Mouse (Mus musculus): ENCODE measurements around the gene Enox1.

The Enox1 gene

GRCm38 (mm10) chr14:77677951-77678350 is 521.4 kb downstream of the Enox1 start:
- no peak for DNase-seq (ENCODE audit: low spot score in 2 of 2)

DNA sequence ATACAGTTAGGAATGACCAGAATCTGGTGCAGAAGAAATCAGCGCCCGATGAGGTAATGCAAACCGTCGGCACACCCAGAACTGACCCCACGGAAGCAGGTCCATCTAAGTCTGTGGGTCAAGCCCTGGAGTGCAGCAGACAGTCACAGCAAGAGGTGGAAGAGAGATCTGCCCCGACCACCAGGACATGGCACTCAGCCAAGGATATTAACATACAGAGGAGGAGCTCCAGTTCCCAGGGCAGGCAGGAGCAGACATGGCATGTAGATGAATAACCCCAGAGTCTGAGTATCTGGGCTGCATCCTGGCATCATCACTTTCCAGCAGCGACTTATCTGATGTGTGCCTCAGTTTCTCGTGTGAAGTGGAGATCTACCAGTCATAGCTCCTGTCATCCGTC is 523.3 kb downstream of the Enox1 start:
- no peak for DNase-seq (ENCODE audit: low spot score in 2 of 2)

- no peak for DNase-seq (ENCODE audit: low spot score in 2 of 2)
Measured at GRCm38 (mm10) chr14:77682888-77683555, 526.5 kb downstream of the Enox1 start.

DNA sequence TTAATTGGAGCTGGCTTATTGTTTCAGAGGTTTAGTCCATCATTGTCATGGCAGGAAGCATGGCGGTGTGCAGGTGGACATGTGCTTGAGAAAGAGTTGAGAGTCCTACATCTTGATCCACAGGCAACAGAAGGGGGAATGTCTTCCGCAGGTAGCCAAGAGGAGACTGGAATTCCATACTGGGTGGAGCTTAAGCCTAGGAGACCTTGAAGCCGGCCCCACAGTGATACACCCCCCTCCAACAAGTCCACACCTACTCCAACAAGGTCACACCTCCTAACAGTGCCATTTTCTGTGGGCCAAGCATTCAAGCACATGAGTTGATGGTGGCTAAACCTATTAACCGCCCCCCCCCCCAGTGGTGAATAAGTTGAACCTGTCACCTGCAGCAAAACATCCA is 533.3 kb downstream of the Enox1 start:
- DNase-seq (ENCODE audit: low spot score in 2 of 2), result no peak

- no peak for DNase-seq (ENCODE audit: low spot score in 2 of 2)
Measured at GRCm38 (mm10) chr14:77705006-77705405, 548.4 kb downstream of the Enox1 start.

DNA sequence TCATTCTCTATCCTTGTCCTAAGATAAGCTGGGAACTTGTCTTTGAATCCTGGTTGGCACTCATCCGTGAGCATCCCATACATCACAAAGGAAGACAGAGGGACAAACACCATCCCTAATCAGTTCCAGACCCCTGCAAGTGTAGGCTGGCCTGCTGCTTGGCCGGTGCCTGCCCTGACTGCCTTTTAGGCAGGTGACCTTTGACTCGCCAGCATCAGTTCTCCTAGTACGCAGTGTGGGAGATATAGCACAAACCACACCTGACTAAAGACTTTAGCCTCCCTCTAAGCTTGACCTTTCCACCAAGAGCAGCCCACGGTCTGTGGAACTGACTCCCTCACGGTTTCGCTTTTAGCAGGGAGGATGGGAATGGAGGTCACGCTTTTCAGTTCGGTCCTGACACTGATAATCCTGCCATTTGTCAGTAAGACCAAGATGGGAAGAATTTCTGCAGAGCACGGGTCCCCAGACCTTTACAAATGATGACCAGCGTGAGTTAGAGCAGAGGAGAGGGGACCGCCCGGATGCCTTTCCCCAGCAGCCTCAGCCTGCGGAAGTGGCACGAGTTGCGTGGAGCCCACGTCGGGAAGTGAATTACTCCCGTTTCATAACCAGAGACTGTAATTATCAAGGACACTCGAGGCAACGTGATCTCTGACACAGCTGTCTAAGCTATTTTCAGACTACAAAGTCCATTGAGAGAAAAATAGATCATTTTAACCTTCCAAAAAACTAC is 550.1 kb downstream of the Enox1 start:
- no peak for DNase-seq (ENCODE audit: low spot score in 2 of 2)

DNA sequence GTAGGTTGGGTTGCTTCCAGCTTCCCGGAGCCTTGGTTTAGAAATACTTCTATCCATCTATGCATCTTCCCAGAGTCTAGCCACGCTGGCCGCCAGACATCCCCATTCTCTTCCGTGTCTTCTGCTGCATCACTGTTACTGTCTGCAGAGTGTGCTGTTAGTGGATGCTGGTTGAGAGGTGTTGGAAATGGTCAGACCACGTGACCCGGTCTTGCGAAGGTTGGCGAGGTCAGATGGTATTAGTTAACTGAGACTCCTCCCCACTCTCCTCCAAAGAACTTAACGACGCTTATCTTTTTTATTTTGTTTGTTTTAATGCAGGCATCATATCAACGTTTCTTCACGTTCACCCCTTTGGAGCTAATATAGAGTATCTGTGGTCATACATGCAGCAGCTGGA is 550.7 kb downstream of the Enox1 start:
- no peak for DNase-seq (ENCODE audit: low spot score in 2 of 2)

DNA sequence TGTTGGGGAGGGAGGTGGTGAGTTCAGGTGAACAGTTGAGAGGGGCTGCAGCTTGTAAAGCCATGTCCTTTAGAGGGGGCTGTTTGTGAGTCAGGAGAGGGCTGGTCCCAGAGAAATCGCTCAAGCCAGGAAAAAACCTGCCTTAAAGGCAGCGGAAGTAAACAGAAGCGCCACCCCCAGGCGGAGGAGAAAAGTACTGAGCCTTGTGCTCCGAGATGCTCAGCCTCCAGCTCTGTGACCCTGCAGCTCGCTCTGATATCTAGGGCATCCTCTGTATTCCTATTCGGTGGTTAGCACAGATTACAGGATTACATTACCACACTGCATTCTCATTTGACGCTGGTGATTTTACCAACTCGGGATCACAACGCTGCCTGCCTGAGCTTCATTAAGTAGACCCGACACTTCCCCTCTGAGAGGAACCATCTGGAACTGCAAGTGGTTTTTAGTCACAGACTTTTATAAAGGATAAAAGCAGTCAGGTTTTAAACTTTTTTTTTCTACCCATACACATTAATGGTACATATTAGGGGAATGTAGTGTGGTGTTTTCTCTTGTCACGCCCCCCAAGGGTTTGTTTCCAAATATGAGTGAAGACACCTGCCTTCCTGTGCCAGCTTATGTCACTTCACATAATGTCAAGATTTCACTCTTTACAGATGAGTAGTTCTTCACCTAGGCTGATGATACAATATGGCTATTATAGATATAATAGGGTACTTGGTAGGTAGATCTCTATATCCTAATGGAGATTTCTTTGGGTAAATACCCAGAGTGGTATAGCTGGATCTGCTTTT is 552.0 kb downstream of the Enox1 start:
- no peak for DNase-seq (ENCODE audit: low spot score in 2 of 2)

DNA sequence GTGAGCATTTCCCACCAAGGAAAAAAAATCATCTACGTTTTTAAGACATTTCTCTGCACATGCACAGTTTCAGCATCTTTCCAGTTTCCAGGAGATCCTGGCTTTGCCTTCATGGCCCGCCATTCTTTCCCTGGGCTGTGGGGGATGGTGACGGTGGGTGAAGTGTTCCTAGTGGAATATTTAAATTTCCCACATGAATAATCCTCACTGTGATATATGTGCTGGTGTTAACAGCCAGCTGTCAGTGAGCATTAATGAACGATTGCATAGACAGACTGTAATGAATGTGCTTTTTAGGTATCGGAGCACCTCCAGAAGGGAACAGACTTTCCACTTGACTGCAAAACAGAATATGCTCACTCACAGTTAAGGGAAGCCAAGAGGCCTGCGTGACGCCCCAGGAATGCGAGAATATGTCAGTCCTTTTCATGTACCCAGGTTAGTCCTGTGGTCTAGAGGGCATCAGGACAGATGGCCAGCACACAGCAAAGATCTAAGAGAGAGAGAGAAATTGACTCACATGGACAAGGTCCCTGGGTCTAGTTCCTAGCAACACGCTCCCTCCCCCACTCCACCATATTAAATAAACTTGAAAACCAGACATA is 558.5 kb downstream of the Enox1 start:
- no peak for DNase-seq (ENCODE audit: low spot score in 2 of 2)

- DNase-seq (ENCODE audit: low spot score in 2 of 2), result no peak
Measured at GRCm38 (mm10) chr14:77716981-77717380, 560.4 kb downstream of the Enox1 start.

DNA sequence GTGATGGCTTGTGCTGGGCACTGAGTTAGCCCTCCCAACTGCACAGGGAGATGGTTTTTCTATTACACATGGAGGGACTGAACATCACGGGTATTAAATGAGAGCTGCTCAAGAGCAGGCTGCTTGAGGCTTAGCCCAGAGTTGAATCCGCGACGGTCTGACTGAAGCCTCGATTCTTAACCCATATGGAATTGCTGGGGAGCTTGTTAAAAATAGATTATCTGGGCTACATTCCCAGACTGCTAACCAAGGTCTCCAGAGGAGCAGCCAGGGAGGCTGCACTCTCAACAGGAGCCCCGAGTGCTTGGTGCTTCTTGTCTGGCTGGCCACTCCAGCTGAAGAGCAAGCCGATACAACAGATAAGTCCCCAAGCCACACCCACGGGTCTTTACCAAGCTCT is 562.3 kb downstream of the Enox1 start:
- no peak for DNase-seq (ENCODE audit: low spot score in 2 of 2)

- no peak for DNase-seq (ENCODE audit: low spot score in 2 of 2)
Measured at GRCm38 (mm10) chr14:77738056-77738455, 581.5 kb downstream of the Enox1 start.

GRCm38 (mm10) chr14:77738751-77739365 is 582.3 kb downstream of the Enox1 start:
- no peak for DNase-seq (ENCODE audit: low spot score in 2 of 2)

DNA sequence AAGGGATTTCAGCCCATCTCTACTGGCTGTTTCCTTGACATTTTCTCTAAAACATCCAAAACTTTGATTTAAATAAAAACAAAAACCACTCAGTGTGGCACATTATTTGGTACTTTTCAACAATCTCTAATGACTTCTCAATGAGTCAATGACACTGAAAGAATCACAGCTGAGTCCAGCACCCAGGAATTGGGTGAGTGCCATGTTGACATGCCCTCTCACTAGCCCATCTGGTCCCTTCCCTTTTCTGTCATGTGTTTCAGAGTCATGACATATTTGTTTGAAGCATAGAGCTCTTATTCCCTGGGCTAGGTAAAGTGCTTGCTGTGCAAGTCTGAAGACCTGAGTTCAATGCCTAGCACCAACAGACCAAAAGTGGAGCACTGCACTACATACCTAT is 582.8 kb downstream of the Enox1 start:
- DNase-seq (ENCODE audit: low spot score in 2 of 2), result no peak

DNA sequence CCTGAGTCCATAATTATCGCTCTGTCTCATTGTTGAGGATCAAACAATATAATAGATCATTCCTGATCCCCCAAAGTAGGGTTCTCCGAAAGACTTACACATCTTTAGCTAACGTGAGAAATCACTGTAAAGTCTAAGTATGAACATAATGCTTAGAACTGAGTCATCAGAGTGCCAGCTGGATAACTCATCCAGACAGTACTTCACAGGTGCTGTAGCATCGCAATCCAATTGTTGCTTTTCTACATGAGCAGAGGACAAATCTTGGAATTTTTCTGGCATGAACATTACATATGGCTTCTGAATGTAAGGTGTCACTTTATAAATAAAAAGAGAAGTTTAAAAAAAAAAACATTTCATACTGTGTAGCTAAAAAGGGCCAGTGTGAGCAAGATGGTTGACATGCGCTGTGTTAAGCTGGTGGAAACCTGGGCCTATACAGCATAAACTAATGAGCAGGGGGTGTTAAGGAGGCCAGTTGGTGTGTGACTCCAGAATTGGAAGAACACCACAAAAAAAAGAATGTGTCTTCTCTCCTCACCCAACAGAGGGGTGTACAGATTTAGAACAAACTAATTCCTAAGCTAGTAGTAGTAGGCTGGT is 588.2 kb downstream of the Enox1 start:
- peak in 1 of 2 experiments; percentile 52 for DNase-seq (ENCODE audit: low spot score in 2 of 2)

- peak in 1 of 2 experiments; percentile 35 for DNase-seq (ENCODE audit: low spot score in 2 of 2)
Measured at GRCm38 (mm10) chr14:77748920-77749319, 592.4 kb downstream of the Enox1 start.

Measured in frontal cortex, postnatal 36 days (tissue).